Mouse (Mus musculus) MEL (cell line): ENCODE measurements at regions not wholly inside any gene's neighbourhood (a gene's known extent, or its start where the extent isn't known, plus 50 kb on each side); places are given as distances from the start of the nearest gene placed in this dataset.

Experiments
- DNase-seq: peaks from one replicate; pipeline ENCODE4 v3.0.0; 2011; ENCODE audit warnings: low read depth, low spot score
- H3K27ac ChIP-seq: 2 replicates; pipeline ENCODE4 v1.5.1; 2012; ENCODE audit warnings: low read depth, mild to moderate bottlenecking, control low read depth, low read length, moderate library complexity; ENCODE audit not compliant: control insufficient read depth
- H3K27me3 ChIP-seq, 2 experiments: fragments of 150-350 bp in 1 of 2; sonication (generic) in 1 of 2; 2 replicates each; pipeline ENCODE4 v1.6.1; 2012; ENCODE audit warnings: low read length in 2 of 2, mild to moderate bottlenecking in 2 of 2, improper control_type of control experiment in 1 of 2, moderate library complexity in 1 of 2; ENCODE audit not compliant: insufficient read depth in 2 of 2, control insufficient read depth in 1 of 2
- H3K36me3 ChIP-seq, 2 experiments: 2 replicates each; pipeline ENCODE4 v1.6.1; 2012 to 2014; ENCODE audit warnings: low read length in 2 of 2, improper control_type of control experiment in 1 of 2, inconsistent platforms in 1 of 2, mild to moderate bottlenecking in 1 of 2; ENCODE audit not compliant: insufficient read depth in 2 of 2, control insufficient read depth in 1 of 2
- H3K4me1 ChIP-seq, 2 experiments: fragments of 150-350 bp in 1 of 2; sonication (generic) in 1 of 2; 2 replicates each; pipeline ENCODE4 v1.6.1; 2012; ENCODE audit warnings: low read length in 2 of 2, improper control_type of control experiment in 1 of 2, mild to moderate bottlenecking in 1 of 2; ENCODE audit not compliant: insufficient read depth in 2 of 2, control insufficient read depth in 1 of 2
- H3K4me3 ChIP-seq, 2 experiments: fragments of 150-350 bp in 1 of 2; sonication (generic) in 1 of 2; 2 replicates each; pipeline ENCODE4 v1.5.1; 2012; ENCODE audit warnings: low read depth in 2 of 2, low read length in 2 of 2, mild to moderate bottlenecking in 2 of 2, moderate library complexity in 2 of 2, control low read depth in 1 of 2, improper control_type of control experiment in 1 of 2; ENCODE audit not compliant: control insufficient read depth in 1 of 2, insufficient read depth in 1 of 2
- H3K79me2 ChIP-seq: 2 replicates; pipeline ENCODE4 v1.6.1; 2012; ENCODE audit warnings: mild to moderate bottlenecking, low read length, moderate library complexity; ENCODE audit not compliant: control insufficient read depth, poor library complexity, insufficient read depth
- H3K9ac ChIP-seq: 2 replicates; pipeline ENCODE4 v1.6.1; 2012; ENCODE audit warnings: low read depth, mild to moderate bottlenecking, control low read depth, low read length, moderate library complexity; ENCODE audit not compliant: control insufficient read depth, poor library complexity, severe bottlenecking
- H3K9me3 ChIP-seq: fragments of 150-350 bp; sonication (generic); replicated peaks from 2 replicates; pipeline ENCODE4 v1.6.1; 2012; ENCODE audit warnings: mild to moderate bottlenecking, low read length, improper control_type of control experiment, moderate library complexity; ENCODE audit not compliant: insufficient read depth
- CHD1 ChIP-seq: IDR thresholded peaks from 2 replicates; pipeline ENCODE4 v1.6.1; 2012; ENCODE audit warnings: low read depth, mild to moderate bottlenecking, inconsistent platforms, low read length, improper control_type of control experiment
- CHD2 ChIP-seq: IDR thresholded peaks from 2 replicates; pipeline ENCODE4 v1.6.1; 2011; ENCODE audit warnings: low read length, improper control_type of control experiment
- CTCF ChIP-seq, 3 experiments: IDR thresholded peaks in 2 of 3; conservative IDR thresholded peaks in 1 of 3; 2 replicates each; pipeline ENCODE4 v1.5.1; 2011 to 2012; ENCODE audit warnings: low read length in 3 of 3, low read depth in 2 of 3, mild to moderate bottlenecking in 2 of 3, improper control_type of control experiment in 1 of 3, inconsistent platforms in 1 of 3, mixed read lengths in 1 of 3, moderate library complexity in 1 of 3; ENCODE audit not compliant: control insufficient read depth in 1 of 3, insufficient read depth in 1 of 3, poor library complexity in 1 of 3, severe bottlenecking in 1 of 3
- EP300 ChIP-seq, 2 experiments: IDR thresholded peaks; 2 replicates each; pipeline ENCODE4 v1.6.1; 2011; ENCODE audit warnings: improper control_type of control experiment in 2 of 2, low read length in 2 of 2, low read depth in 1 of 2, mild to moderate bottlenecking in 1 of 2
- ETS1 ChIP-seq: IDR thresholded peaks from 2 replicates; pipeline ENCODE4 v1.6.1; 2012; ENCODE audit warnings: low read depth, mild to moderate bottlenecking, inconsistent platforms, low read length, improper control_type of control experiment, moderate library complexity
- GABPA ChIP-seq: IDR thresholded peaks from 2 replicates; pipeline ENCODE4 v1.6.1; 2012; ENCODE audit warnings: low read depth, mild to moderate bottlenecking, inconsistent platforms, low read length, improper control_type of control experiment, moderate library complexity
- HCFC1 ChIP-seq: IDR thresholded peaks from 2 replicates; pipeline ENCODE4 v1.6.1; 2012; ENCODE audit warnings: low read depth, mild to moderate bottlenecking, inconsistent platforms, low read length, improper control_type of control experiment, moderate library complexity
- JUND ChIP-seq: IDR thresholded peaks from 2 replicates; pipeline ENCODE4 v1.6.1; 2011; ENCODE audit warnings: low read depth, mild to moderate bottlenecking, improper control_type of control experiment, low read length
- MAFK ChIP-seq: IDR thresholded peaks from 2 replicates; pipeline ENCODE4 v1.6.1; 2011; ENCODE audit warnings: low read depth, mild to moderate bottlenecking, low read length, improper control_type of control experiment, borderline replicate concordance
- MAX ChIP-seq: IDR thresholded peaks from 2 replicates; pipeline ENCODE4 v1.6.1; 2011; ENCODE audit warnings: low read length, improper control_type of control experiment
- MYB ChIP-seq: IDR thresholded peaks from 2 replicates; pipeline ENCODE4 v1.6.1; 2011; ENCODE audit warnings: mild to moderate bottlenecking, low read depth, low read length, improper control_type of control experiment
- MYC ChIP-seq: IDR thresholded peaks from 2 replicates; pipeline ENCODE4 v1.6.1; 2011; ENCODE audit warnings: low read depth, mild to moderate bottlenecking, low read length, improper control_type of control experiment, moderate library complexity
- POLR2AphosphoS5 ChIP-seq: IDR thresholded peaks from 2 replicates; pipeline ENCODE4 v1.6.1; 2012; ENCODE audit warnings: low read depth, borderline replicate concordance, mild to moderate bottlenecking, inconsistent platforms, low read length, moderate library complexity, mixed read lengths
- RAD21 ChIP-seq: IDR thresholded peaks from 2 replicates; pipeline ENCODE4 v1.6.1; 2011; ENCODE audit warnings: mild to moderate bottlenecking, low read depth, low read length, improper control_type of control experiment
- RCOR1 ChIP-seq: IDR thresholded peaks from 2 replicates; pipeline ENCODE4 v1.6.1; 2012; ENCODE audit warnings: low read depth, mild to moderate bottlenecking, inconsistent platforms, low read length, improper control_type of control experiment
- SIN3A ChIP-seq: IDR thresholded peaks from 2 replicates; pipeline ENCODE4 v1.6.1; 2012; ENCODE audit warnings: low read length, improper control_type of control experiment, inconsistent platforms
- SMC3 ChIP-seq: IDR thresholded peaks from 2 replicates; pipeline ENCODE4 v1.6.1; 2011; ENCODE audit warnings: low read depth, low read length, improper control_type of control experiment
- TBP ChIP-seq: IDR thresholded peaks from 2 replicates; pipeline ENCODE4 v1.8.0; 2011; ENCODE audit warnings: low read depth, low read length, improper control_type of control experiment
- TCF12 ChIP-seq: IDR thresholded peaks from 2 replicates; pipeline ENCODE4 v1.6.1; 2014; ENCODE audit warnings: low read depth, mild to moderate bottlenecking, inconsistent platforms, low read length, improper control_type of control experiment, moderate library complexity
- USF2 ChIP-seq, 2 experiments: IDR thresholded peaks; 2 replicates each; pipeline ENCODE4 v1.6.1; 2011 to 2012; ENCODE audit warnings: improper control_type of control experiment in 2 of 2, low read length in 2 of 2, borderline replicate concordance in 1 of 2, inconsistent platforms in 1 of 2, low read depth in 1 of 2, mild to moderate bottlenecking in 1 of 2; ENCODE audit not compliant: insufficient read depth in 1 of 2
- ZMIZ1 ChIP-seq: IDR thresholded peaks from 2 replicates; pipeline ENCODE4 v1.6.1; 2012; ENCODE audit warnings: low read depth, mild to moderate bottlenecking, inconsistent platforms, low read length, improper control_type of control experiment, moderate library complexity

DNA sequence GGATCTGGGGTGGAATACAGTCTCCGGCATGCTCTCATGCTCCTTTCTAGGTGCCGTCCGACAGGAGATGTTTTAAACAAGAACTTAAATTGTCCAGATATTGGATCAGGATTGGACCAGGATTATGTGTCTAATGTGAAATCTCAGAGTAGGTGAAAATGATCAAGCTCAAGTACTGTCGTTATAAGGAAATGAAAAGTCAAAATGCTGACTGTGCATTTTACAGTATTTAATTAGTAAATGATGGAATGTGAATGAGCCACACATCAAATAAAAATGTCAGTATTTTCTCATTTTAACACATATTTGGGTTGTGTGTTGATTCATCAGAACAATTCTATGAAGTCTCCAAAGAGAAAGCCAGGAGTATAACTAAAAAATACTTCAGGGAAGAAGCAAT, 586.2 kb downstream of the Bcl11a start:
- Histone ChIP-seq H3K4me3 (no peak overlapping the region), H3K79me2 (no peaks in the 10 kb centered on the region), H3K36me3 (no peaks in the 10 kb centered on the region), H3K4me1 (no peaks in the 10 kb centered on the region), H3K27ac (no peak overlapping the region), H3K27me3 (no peaks in the 10 kb centered on the region), H3K9ac (no peak overlapping the region), H3K9me3 (no peaks in the 10 kb centered on the region)
- no peak for DNase-seq
- TF ChIP-seq POLR2AphosphoS5 (no peak), MAFK (peak; percentile 78; the same call in 1 of the 2 replicates)
- TF ChIP-seq, all 39 proteins: peak for 1

DNA sequence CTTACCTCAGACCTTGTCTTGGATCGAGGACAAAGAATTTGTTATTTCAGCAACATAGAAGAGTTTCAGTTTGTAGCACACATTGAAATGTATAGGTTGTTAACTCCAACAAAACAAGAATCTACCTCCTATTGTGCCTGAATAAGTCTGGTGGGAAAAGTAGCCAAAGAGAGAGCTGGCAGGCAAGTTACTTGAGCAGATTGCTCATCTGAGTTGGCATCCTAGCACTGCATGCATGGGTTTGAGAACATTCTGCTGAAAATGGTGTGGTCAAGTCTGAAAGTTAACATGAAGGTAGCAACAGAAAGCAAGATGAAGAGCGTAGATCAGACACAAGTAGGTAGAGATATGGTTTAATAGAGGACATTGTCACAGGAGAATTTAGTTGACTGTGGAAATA, 587.5 kb downstream of the Bcl11a start:
- no peaks in the 10 kb centered on the region for H3K9me3 ChIP-seq
- TF ChIP-seq CTCF (IDR thresholded peaks at IDR 0.05 in 2 of 3, conservative IDR thresholded peaks at IDR 0.05 in 1 of 3; ENCODE audit: control insufficient read depth in 1 of 3, insufficient read depth in 1 of 3, low read depth in 2 of 3, low read length in 3 of 3, poor library complexity in 1 of 3, severe bottlenecking in 1 of 3) (no peak), JUND (no peak), ZMIZ1 (no peak), CHD2 (no peak), POLR2AphosphoS5 (no peak), TCF12 (no peak), TBP (no peak), SIN3A (no peak), USF2 (IDR thresholded peaks at IDR 0.05; ENCODE audit: borderline replicate concordance in 1 of 2, insufficient read depth in 1 of 2, low read depth in 1 of 2, low read length in 2 of 2) (no peak), HCFC1 (no peak), EP300 (IDR thresholded peaks at IDR 0.05; ENCODE audit: low read depth in 1 of 2, low read length in 2 of 2) (no peak), RCOR1 (no peak), ETS1 (no peak), CHD1 (no peak), MYC (no peak), MYB (no peak), MAX (no peak), SMC3 (no peak), GABPA (no peak), RAD21 (no peak)
- no peaks in the 10 kb centered on the region for H3K79me2 ChIP-seq
- no peak for DNase-seq
- H3K36me3 ChIP-seq, result no peaks in the 10 kb centered on the region
- no peaks in the 10 kb centered on the region for H3K27me3 ChIP-seq
- no peak overlapping the region for H3K9ac ChIP-seq
- no peaks in the 10 kb centered on the region for H3K4me1 ChIP-seq
- H3K27ac ChIP-seq, result no peak overlapping the region
- no peak overlapping the region for H3K4me3 ChIP-seq
